Comparison of ENCODE assay signal across 8 mouse cellular contexts in genomic region chr12:36041703-36042347, GRCm38 (mm10). TPM values are rescaled to one million over a fixed set of nuclear protein-coding genes. Genes with fewer than 3 reads are reported as not detected.
DNase-seq lines count a peak whose midpoint lies in the region; ATAC-seq and TF ChIP-seq lines count a peak whose summit lies in the region.

No protein-coding gene starts in this region.

- peak overlapping the region; percentile 88 for H3K4me2 ChIP-seq in heart, embryonic 15.5 days
- H3K4me2 ChIP-seq in neural tube, embryonic 15.5 days = peak overlapping the region; percentile 67

- peak overlapping the region; percentile 92 for H3K9ac ChIP-seq in ES-E14 (ENCODE audit: insufficient read depth, low read depth, low read length, poor library complexity, severe bottlenecking)
- peak overlapping the region; percentile 74 for H3K9ac ChIP-seq in heart, embryonic 15.5 days
- H3K9ac ChIP-seq in neural tube, embryonic 15.5 days (replicated peaks) = peak overlapping the region; percentile 88

- H3K27me3 ChIP-seq in erythroblast, embryonic 14.5 days (ENCODE audit: control insufficient read depth) = no peaks in the 10 kb centered on the region; the same call in 1 of the 2 replicates
- H3K27me3 ChIP-seq in heart, embryonic 15.5 days = no peaks in the 10 kb centered on the region
- H3K27me3 ChIP-seq in neural tube, embryonic 15.5 days (replicated peaks) = no peaks in the 10 kb centered on the region

- in situ Hi-C loops in ES-E14 (cut with MboI; ENCODE audit: low sequenced_read_pairs in 2 of 2, unreplicated experiment in 2 of 2) = no loop called here

- H3K4me3 ChIP-seq in ES-E14 (ENCODE audit: insufficient read depth in 1 of 2, low read depth in 1 of 2, low read length in 2 of 2, poor library complexity in 1 of 2, severe bottlenecking in 1 of 2) = peak overlapping the region; percentile 94 to 97
- H3K4me3 ChIP-seq in brown adipose tissue, adult 24 weeks (ENCODE audit: insufficient read depth, low read depth, low read length) = peak overlapping the region; percentile 98
- peak overlapping the region; percentile 82 for H3K4me3 ChIP-seq in erythroblast, embryonic 14.5 days (replicated peaks)
- peak overlapping the region; percentile 79 for H3K4me3 ChIP-seq in heart, embryonic 15.5 days
- peak overlapping the region; percentile 82 for H3K4me3 ChIP-seq in lung, adult 2 months (replicated peaks; ENCODE audit: extremely low read depth, low read depth, low read length)
- peak overlapping the region; percentile 78 for H3K4me3 ChIP-seq in neural tube, embryonic 15.5 days (replicated peaks)

- peaks cover 0 to 2% of the 10 kb centered on the region in 2 experiments; a peak in 1 of 4 replicates for H3K4me1 ChIP-seq in ES-E14 (ENCODE audit: control insufficient read depth in 2 of 2, insufficient read depth in 2 of 2, low read length in 2 of 2, poor library complexity in 1 of 2)
- H3K4me1 ChIP-seq in brown adipose tissue, adult 24 weeks (ENCODE audit: control insufficient read depth, insufficient read depth, insufficient read length, low read length) = no peaks in the 10 kb centered on the region
- H3K4me1 ChIP-seq in erythroblast, embryonic 14.5 days (ENCODE audit: control insufficient read depth) = peaks cover 28% of the 10 kb centered on the region
- H3K4me1 ChIP-seq in heart, embryonic 15.5 days (replicated peaks) = peaks cover 14% of the 10 kb centered on the region
- peaks cover 2% of the 10 kb centered on the region; the same call in 1 of the 2 replicates for H3K4me1 ChIP-seq in lung, adult 2 months (ENCODE audit: control insufficient read depth, insufficient read depth, low read length)
- peaks cover 17% of the 10 kb centered on the region for H3K4me1 ChIP-seq in neural tube, embryonic 15.5 days

- DNase-seq in ES-E14 (ENCODE audit: low read depth, low spot score) = peak; percentile 31
- peak; percentile 66 for DNase-seq in kidney, postnatal 10 days
- peak; percentile 71 for DNase-seq in lung, adult 2 months
- DNase-seq in thymus, postnatal 0 days (ENCODE audit: low spot score) = peak; percentile 70

- TF ChIP-seq CTCF in lung, adult 2 months (IDR thresholded peaks at IDR 0.05; ENCODE audit: insufficient read depth, low read length) = 0 out of 2 replicates have a peak, but pooled peaks have one; percentile 12

- no peaks in the 10 kb centered on the region for H3K36me3 ChIP-seq in ES-E14 (ENCODE audit: control insufficient read depth, insufficient read depth, low read length, poor library complexity, severe bottlenecking)
- H3K36me3 ChIP-seq in erythroblast, embryonic 14.5 days (ENCODE audit: control insufficient read depth) = no peaks in the 10 kb centered on the region
- H3K36me3 ChIP-seq in heart, embryonic 15.5 days = no peaks in the 10 kb centered on the region
- H3K36me3 ChIP-seq in neural tube, embryonic 15.5 days = no peaks in the 10 kb centered on the region

- WGBS in heart, embryonic 15.5 days = under 1% methylated on average over 50 of the region's 50 CpGs
- 1% methylated on average over 50 of the region's 50 CpGs for WGBS in lung, adult 2 months
- under 1% methylated on average over 50 of the region's 50 CpGs for WGBS in neural tube, embryonic 15.5 days

- H3K9me3 ChIP-seq in ES-E14 (ENCODE audit: control insufficient read depth, insufficient read depth, low read depth, low read length) = no peaks in the 10 kb centered on the region
- H3K9me3 ChIP-seq in erythroblast, embryonic 14.5 days (ENCODE audit: control insufficient read depth, low read length) = no peaks in the 10 kb centered on the region
- H3K9me3 ChIP-seq in heart, embryonic 15.5 days (replicated peaks) = no peaks in the 10 kb centered on the region
- no peaks in the 10 kb centered on the region for H3K9me3 ChIP-seq in neural tube, embryonic 15.5 days (replicated peaks)

- H3K27ac ChIP-seq in ES-E14 (ENCODE audit: insufficient read depth, low read depth, low read length, poor library complexity, severe bottlenecking) = no peak overlapping the region; the same call in 1 of the 2 replicates
- peak overlapping the region; percentile 96 for H3K27ac ChIP-seq in brown adipose tissue, adult 24 weeks (replicated peaks; ENCODE audit: low read depth, low read length)
- peak overlapping the region; percentile 51 for H3K27ac ChIP-seq in heart, embryonic 15.5 days
- peak overlapping the region; percentile 93 for H3K27ac ChIP-seq in neural tube, embryonic 15.5 days (replicated peaks)

- peak; percentile 64; the same call in 1 of the 2 replicates for TF ChIP-seq POLR2A in lung, adult 2 months (IDR thresholded peaks at IDR 0.05; ENCODE audit: borderline replicate concordance, extremely low read depth, low read depth, low read length)

- peak; percentile 61 for ATAC-seq in heart, embryonic 15.5 days (replicated peaks; ENCODE audit: insufficient number of reproducible peaks, insufficient read depth, low FRiP score, low read depth)
- ATAC-seq in neural tube, embryonic 15.5 days (ENCODE audit: low FRiP score) = peak; percentile 83

TF ChIP-seq in ES-E14, 5 proteins besides CTCF, POLR2A, EP300 and RAD21:
- no peak for TF ChIP-seq MAFK (IDR thresholded peaks at IDR 0.05; ENCODE audit: insufficient read depth, low read depth, low read length)
- TF ChIP-seq ZC3H11A (IDR thresholded peaks at IDR 0.05; ENCODE audit: borderline replicate concordance, low read depth, low read length) = no peak
- no peak for TF ChIP-seq ZNF384 (IDR thresholded peaks at IDR 0.05; ENCODE audit: low read depth, low read length)
- TF ChIP-seq HCFC1 (IDR thresholded peaks at IDR 0.05; ENCODE audit: borderline replicate concordance, insufficient read depth, low read length) = no peak
- TF ChIP-seq CHD2 (IDR thresholded peaks at IDR 0.05; ENCODE audit: low read depth, low read length) = no peak

RNA-seq across cellular contexts. Expression of gene Tspan13, which starts 0.5 kb away (rescaled TPM):
- total RNA-seq in ES-E14 (2012; rRNA removed) = 31.9 and 39.3 TPM in 2 replicates
- polyA plus RNA-seq in brown adipose tissue, adult 24 weeks (2012; ENCODE audit: insufficient read depth, insufficient read length, missing spikeins) = 20.6 and 41.0 TPM in 2 replicates
- 2.1 and 2.3 TPM in 2 replicates for polyA plus RNA-seq in erythroblast, embryonic 14.5 days (2012)
- polyA plus RNA-seq in heart, embryonic 15.5 days (2015; fragmentation: Nextera tagmentation; extraction: Ambion mirVana) = 57.9 and 65.1 TPM in 2 replicates
- 614 and 805 TPM in 2 replicates for polyA plus RNA-seq in lung, adult 2 months (2012; rRNA removed)
- 380 and 441 TPM in 2 replicates for polyA plus RNA-seq in neural tube, embryonic 15.5 days (2015; fragmentation: Nextera tagmentation; extraction: Ambion mirVana)
- 213 and 218 TPM in 2 replicates for polyA plus RNA-seq in thymus, postnatal 0 days (2015; fragmentation: Nextera tagmentation; extraction: Ambion mirVana)

RNA-seq across cellular contexts. Expression of gene Agr2, which starts 49.1 kb away (rescaled TPM):
- total RNA-seq in ES-E14 (2012; rRNA removed) = not detected in 2 replicates
- not detected in 2 replicates for polyA plus RNA-seq in brown adipose tissue, adult 24 weeks (2012; ENCODE audit: insufficient read depth, insufficient read length, missing spikeins)
- polyA plus RNA-seq in erythroblast, embryonic 14.5 days (2012) = not detected in 2 replicates
- 1.2 and 2.2 TPM in 2 replicates for polyA plus RNA-seq in heart, embryonic 15.5 days (2015; fragmentation: Nextera tagmentation; extraction: Ambion mirVana)
- polyA plus RNA-seq in lung, adult 2 months (2012; rRNA removed) = 1.5 and 6.1 TPM in 2 replicates
- polyA plus RNA-seq in neural tube, embryonic 15.5 days (2015; fragmentation: Nextera tagmentation; extraction: Ambion mirVana) = 6.1 TPM in 1 of 2 replicates, not detected in the other
- polyA plus RNA-seq in thymus, postnatal 0 days (2015; fragmentation: Nextera tagmentation; extraction: Ambion mirVana) = 8.7 and 12.5 TPM in 2 replicates
